Mouse (Mus musculus): ENCODE measurements around the gene Hbb-bh2. TPM values are rescaled to one million over a fixed set of nuclear protein-coding genes. Genes with fewer than 3 reads are reported as not detected.
"Not testable (repeated sequence)": the region's sequence is repeated elsewhere in the genome, so short reads cannot be mapped to it uniquely, and the experiment has no call there.

The Hbb-bh2 gene
- polyA plus RNA-seq, 1 experiment from 2014 or later: 0.38 TPM

DNA sequence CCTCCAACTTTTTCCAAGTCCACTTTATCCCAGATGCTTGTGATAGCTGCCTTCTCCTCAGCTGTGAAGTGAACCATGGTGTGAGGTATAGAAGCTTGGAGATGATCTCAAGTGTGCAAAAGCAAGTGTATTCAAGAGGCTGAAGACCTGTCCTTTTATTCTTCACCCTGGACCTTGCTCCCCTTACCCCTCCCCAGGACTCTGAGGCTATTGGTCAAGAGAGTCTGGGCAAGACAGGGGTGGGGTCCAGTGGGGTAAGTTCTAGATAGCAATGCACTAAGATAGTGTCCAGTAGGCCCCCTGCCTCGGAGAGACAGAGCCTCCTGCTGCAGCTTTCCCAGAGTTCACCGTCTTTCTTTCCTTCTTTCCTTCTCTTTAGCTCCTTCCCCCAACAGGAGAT, 2.7 kb upstream of the Hbb-bh2 start, which contains the start of gene Hbb-bh1:
TSS of gene Hbb-bh1 (minus strand) at position 131 of the 400 bp plus-strand sequence.
- ATAC-seq (ENCODE audit: low FRiP score, low read depth): no peak
- Histone ChIP-seq H3K4me3 (no peak within 1 kb of the TSS), H3K27me3 (replicated peaks) (no peaks in the 10 kb centered on the region), H3K9me3 (no peaks in the 10 kb centered on the region), H3K4me1 (no peaks in the 10 kb centered on the region), H3K9ac (no peak within 1 kb of the TSS), H3K36me3 (no peaks in the 10 kb centered on the region), H3K4me2 (replicated peaks) (no peak within 1 kb of the TSS), H3K27ac (no peak within 1 kb of the TSS)
- WGBS: 94% methylated on average over 2 of the region's 2 CpGs

DNA sequence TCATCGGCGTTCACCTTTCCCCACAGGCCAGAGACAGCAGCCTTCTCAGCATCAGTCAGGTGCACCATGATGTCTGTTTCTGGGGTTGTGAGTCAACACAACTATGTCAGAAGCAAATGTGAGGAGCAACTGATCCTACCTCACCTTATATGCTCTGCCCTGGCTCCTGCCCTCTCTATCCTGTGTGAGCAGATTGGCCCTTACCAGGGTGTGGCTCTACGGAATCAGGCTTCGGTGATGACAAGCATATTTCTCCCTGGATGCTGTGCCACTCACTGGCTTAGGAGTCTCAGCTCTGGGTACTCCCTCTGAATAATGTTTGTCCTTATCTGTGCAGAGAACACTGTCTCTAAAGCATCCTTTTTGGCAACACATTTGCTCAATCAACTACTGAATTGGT, 12.5 kb downstream of the Hbb-bh2 start, which contains the start of gene Hbb-bs:
TSS of gene Hbb-bs (minus strand) at position 289 of the 400 bp plus-strand sequence.
- Histone ChIP-seq H3K9ac (no peak within 1 kb of the TSS), H3K36me3 (no peaks in the 10 kb centered on the region), H3K4me2 (replicated peaks) (no peak within 1 kb of the TSS), H3K4me3 (no peak within 1 kb of the TSS), H3K27me3 (replicated peaks) (no peaks in the 10 kb centered on the region), H3K27ac (no peak within 1 kb of the TSS), H3K4me1 (no peaks in the 10 kb centered on the region), H3K9me3 (no peaks in the 10 kb centered on the region)
- no peak for ATAC-seq (ENCODE audit: low FRiP score, low read depth)
- 93% methylated on average over 4 of the region's 4 CpGs for whole genome bisulfite sequencing

DNA sequence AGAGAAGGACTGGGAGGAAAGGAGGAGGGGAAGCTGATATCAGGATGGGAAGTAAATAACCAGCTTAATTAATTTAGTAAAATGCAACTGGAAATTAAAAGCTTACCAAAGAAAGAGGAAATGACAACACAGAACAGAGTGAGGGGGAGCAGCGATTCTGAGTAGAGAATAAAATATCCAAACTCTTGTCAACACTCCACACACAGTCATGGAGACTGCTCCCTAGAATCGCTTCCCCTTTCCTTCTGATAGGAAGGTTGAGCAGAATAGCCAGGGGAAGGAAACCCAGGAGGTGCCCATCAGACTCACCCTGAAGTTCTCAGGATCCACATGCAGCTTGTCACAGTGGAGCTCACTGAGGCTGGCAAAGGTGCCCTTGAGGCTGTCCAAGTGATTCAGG, 13.2 kb downstream of the Hbb-bh2 start:
- WGBS: no CpG with 5 or more reads among the region's 2 CpGs

DNA sequence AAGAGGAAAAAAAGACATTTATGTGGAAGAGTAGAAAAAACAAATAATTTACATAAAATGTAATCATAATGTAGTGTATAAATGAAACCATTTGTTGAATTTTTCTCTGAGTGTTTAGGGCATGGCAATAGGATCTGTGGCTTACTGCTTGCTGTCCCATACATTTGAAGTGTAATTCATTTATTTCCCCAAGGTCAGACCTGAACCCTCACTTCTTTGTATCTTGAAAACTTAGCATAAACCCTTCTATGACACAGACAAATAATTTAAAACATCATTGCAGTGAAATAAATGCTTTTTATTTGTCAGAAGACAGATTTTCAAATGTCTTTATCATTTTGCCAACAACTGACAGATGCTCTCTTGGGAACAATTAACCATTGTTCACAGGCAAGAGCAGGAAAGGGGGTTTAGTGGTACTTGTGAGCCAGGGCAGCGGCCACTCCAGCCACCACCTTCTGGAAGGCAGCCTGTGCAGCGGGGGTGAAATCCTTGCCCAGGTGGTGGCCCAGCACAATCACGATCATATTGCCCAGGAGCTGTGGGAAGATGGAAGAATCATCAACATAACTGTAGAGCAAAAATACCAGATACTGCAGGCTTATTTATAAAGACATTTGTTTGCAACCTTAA, 13.9 kb downstream of the Hbb-bh2 start:
- H3K36me3 ChIP-seq: no peaks in the 10 kb centered on the region
- 69% methylated on average over 3 of the region's 3 CpGs for WGBS

More for the DNA sequence above, 13.2 kb downstream of the Hbb-bh2 start:
- not testable (repeated sequence) for H3K36me3 ChIP-seq; H3K9me3 ChIP-seq; H3K9ac ChIP-seq; H3K4me1 ChIP-seq; H3K27me3 ChIP-seq (replicated peaks); H3K4me3 ChIP-seq; H3K27ac ChIP-seq; H3K4me2 ChIP-seq (replicated peaks); ATAC-seq (ENCODE audit: low FRiP score, low read depth)

DNA sequence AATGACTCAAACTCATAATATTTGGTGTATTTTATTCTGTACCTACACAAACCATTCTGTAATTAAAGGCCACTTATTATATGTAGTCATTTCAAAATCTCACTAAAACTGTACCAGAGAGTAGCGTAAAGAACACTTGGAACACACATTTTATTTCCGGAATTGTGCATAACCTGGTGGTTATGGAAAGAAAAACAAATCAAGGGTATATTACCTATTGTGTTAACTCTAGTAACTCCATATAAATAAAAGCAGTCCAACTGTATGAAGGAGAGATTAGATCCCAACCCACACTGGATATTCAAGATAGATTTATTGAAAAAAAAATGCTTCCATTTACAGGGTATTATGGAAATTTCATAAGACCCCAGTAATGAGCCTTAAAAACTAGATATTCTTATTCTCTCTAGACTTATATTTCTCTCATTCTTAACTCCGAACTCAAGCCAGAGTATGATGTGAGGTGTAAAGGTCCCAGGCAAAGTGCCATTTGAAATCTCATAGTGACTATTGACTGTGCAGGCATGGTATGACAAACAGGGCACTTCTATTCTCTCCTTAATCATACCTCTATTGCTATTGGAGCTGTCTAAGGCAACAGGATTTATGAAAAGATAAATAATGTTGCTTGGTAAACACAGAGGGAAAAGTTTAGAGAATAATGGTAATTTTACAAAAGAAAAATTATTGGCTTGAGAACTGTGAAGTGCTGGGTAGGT, 14.6 kb downstream of the Hbb-bh2 start:
- H3K9me3 ChIP-seq: no peaks in the 10 kb centered on the region
- no peak for ATAC-seq (ENCODE audit: low FRiP score, low read depth)
- no peak overlapping the region for H3K4me3 ChIP-seq
- no peaks in the 10 kb centered on the region for H3K4me1 ChIP-seq
- no peak overlapping the region for H3K9ac ChIP-seq
- H3K27me3 ChIP-seq (replicated peaks): no peaks in the 10 kb centered on the region
- no peak overlapping the region for H3K27ac ChIP-seq
- no peak overlapping the region for H3K4me2 ChIP-seq (replicated peaks)
- H3K36me3 ChIP-seq: no peaks in the 10 kb centered on the region
- 93% methylated on average over 3 of the region's 3 CpGs for WGBS

More for the DNA sequence above, 13.9 kb downstream of the Hbb-bh2 start:
- Histone ChIP-seq H3K9me3 (no peaks in the 10 kb centered on the region), H3K4me1 (no peaks in the 10 kb centered on the region), H3K4me3 (no peak overlapping the region), H3K27ac (no peak overlapping the region), H3K9ac (no peak overlapping the region), H3K27me3 (replicated peaks) (no peaks in the 10 kb centered on the region), H3K4me2 (replicated peaks) (no peak overlapping the region)
- ATAC-seq (ENCODE audit: low FRiP score, low read depth): no peak

DNA sequence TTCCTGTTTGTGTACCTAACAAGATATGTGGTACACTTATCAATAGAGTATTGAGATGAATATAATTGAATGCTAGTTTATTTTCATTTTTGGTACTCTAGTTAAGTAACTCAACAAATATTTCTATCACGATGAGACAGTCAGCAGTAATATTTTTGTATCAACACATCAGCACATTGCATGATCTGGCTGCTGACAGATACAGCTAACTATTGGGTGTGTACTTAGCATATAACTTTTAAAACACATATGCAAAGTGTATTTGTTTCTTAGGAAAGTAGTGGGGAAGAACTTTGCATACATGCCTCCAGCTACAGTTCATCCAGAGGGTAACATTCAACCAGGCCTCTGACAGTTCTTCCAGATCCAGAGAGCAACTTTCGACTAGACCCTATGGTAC, 15.7 kb downstream of the Hbb-bh2 start:
- H3K27ac ChIP-seq: no peak overlapping the region
- WGBS: 91% methylated on average over 2 of the region's 2 CpGs
- H3K27me3 ChIP-seq (replicated peaks): no peaks in the 10 kb centered on the region

DNA sequence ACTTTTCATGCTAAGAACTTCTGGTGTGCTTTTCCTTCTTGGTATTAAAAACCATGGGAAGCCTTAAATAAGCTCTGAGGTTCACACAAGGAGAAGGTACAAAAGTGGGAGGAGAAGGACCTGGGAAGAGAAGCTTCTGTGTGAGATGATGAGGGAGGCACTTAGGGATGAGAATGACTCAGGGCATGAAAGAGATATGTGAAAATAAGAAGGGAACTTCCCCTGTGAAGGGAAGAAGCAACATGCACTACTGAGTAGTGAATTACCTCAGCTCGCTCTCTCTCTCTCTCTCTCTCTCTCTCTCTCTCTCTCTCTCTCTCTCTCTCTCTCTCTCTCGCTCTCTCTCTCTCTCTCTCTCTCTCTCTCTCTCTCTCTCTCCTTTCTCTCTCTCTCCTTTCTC, 25.2 kb downstream of the Hbb-bh2 start:
- H3K9ac ChIP-seq; H3K9me3 ChIP-seq; H3K36me3 ChIP-seq; H3K4me1 ChIP-seq; ATAC-seq (ENCODE audit: low FRiP score, low read depth); H3K27ac ChIP-seq; H3K27me3 ChIP-seq (replicated peaks); H3K4me2 ChIP-seq (replicated peaks); H3K4me3 ChIP-seq: not testable (repeated sequence)
- 40% methylated on average over 1 of the region's 2 CpGs for WGBS

More for the DNA sequence above, 15.7 kb downstream of the Hbb-bh2 start:
- no peak overlapping the region for H3K4me3 ChIP-seq
- no peak overlapping the region for H3K9ac ChIP-seq
- H3K9me3 ChIP-seq: no peaks in the 10 kb centered on the region
- ATAC-seq (ENCODE audit: low FRiP score, low read depth): no peak
- no peak overlapping the region for H3K4me2 ChIP-seq (replicated peaks)
- no peaks in the 10 kb centered on the region for H3K36me3 ChIP-seq
- H3K4me1 ChIP-seq: no peaks in the 10 kb centered on the region

DNA sequence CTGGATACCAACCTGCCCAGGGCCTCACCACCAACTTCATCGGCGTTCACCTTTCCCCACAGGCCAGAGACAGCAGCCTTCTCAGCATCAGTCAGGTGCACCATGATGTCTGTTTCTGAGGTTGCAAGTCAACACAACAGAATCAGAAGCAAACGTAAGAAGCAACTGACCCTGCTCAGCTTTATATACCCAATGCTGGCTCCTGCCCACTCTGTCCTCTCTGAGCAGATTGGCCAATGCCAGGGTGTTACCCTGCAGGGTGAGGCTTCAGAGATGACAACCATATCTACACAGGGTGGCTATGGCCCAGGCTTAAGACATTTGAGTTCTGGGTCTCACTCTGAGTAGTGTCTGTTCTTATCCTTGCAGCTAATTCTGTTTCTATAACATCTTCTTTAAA, 26.6 kb downstream of the Hbb-bh2 start, which contains the start of gene Hbb-bt:
TSS of gene Hbb-bt (minus strand) at position 231 of the 400 bp plus-strand sequence.
- no peak within 1 kb of the TSS for H3K4me2 ChIP-seq (replicated peaks)
- no peak within 1 kb of the TSS for H3K4me3 ChIP-seq
- ATAC-seq (ENCODE audit: low FRiP score, low read depth): no peak
- no peaks in the 10 kb centered on the region for H3K4me1 ChIP-seq
- H3K27me3 ChIP-seq (replicated peaks): no peaks in the 10 kb centered on the region
- no peak within 1 kb of the TSS for H3K9ac ChIP-seq
- no peaks in the 10 kb centered on the region for H3K36me3 ChIP-seq
- no peak within 1 kb of the TSS for H3K27ac ChIP-seq
- WGBS: 86% methylated on average over 3 of the region's 3 CpGs
- H3K9me3 ChIP-seq: no peaks in the 10 kb centered on the region

DNA sequence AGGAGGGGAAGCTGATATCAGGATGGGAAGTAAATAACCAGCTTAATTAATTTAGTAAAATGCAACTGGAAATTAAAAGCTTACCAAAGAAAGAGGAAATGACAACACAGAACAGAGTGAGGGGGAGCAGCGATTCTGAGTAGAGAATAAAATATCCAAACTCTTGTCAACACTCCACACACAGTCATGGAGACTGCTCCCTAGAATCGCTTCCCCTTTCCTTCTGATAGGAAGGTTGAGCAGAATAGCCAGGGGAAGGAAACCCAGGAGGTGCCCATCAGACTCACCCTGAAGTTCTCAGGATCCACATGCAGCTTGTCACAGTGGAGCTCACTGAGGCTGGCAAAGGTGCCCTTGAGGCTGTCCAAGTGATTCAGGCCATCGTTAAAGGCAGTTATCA, 27.2 kb downstream of the Hbb-bh2 start:
- not testable (repeated sequence) for H3K36me3 ChIP-seq
- no CpG with 5 or more reads among the region's 3 CpGs for WGBS

DNA sequence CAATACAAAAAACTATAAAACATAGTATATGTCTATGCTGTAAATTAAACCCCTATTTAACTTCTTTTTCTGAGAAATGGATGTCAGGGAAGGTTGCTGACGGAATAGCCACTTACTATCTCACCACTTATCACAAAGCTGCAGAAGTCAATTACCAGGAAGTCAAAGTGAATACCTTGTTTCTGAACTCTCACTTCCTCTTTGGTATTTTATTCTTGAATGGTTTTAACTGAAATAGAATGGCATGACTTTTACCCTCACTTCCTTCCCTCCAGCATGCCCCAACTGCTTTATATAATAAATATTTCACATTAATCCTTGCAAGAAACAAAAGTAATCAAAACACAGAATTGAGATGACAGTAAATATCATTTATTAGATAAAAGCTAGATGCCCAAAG, 28.1 kb downstream of the Hbb-bh2 start:
- no peak for ATAC-seq (ENCODE audit: low FRiP score, low read depth)
- Histone ChIP-seq H3K4me2 (replicated peaks) (no peak overlapping the region), H3K27me3 (replicated peaks) (no peaks in the 10 kb centered on the region), H3K9me3 (no peaks in the 10 kb centered on the region), H3K4me1 (no peaks in the 10 kb centered on the region), H3K27ac (no peak overlapping the region), H3K36me3 (no peaks in the 10 kb centered on the region), H3K9ac (no peak overlapping the region), H3K4me3 (no peak overlapping the region)
- 76% methylated on average over 1 of the region's 1 CpGs for WGBS

More for the DNA sequence above, 27.2 kb downstream of the Hbb-bh2 start:
- not testable (repeated sequence) for ATAC-seq (ENCODE audit: low FRiP score, low read depth); H3K4me2 ChIP-seq (replicated peaks); H3K27ac ChIP-seq; H3K9me3 ChIP-seq; H3K27me3 ChIP-seq (replicated peaks); H3K4me1 ChIP-seq; H3K9ac ChIP-seq; H3K4me3 ChIP-seq

DNA sequence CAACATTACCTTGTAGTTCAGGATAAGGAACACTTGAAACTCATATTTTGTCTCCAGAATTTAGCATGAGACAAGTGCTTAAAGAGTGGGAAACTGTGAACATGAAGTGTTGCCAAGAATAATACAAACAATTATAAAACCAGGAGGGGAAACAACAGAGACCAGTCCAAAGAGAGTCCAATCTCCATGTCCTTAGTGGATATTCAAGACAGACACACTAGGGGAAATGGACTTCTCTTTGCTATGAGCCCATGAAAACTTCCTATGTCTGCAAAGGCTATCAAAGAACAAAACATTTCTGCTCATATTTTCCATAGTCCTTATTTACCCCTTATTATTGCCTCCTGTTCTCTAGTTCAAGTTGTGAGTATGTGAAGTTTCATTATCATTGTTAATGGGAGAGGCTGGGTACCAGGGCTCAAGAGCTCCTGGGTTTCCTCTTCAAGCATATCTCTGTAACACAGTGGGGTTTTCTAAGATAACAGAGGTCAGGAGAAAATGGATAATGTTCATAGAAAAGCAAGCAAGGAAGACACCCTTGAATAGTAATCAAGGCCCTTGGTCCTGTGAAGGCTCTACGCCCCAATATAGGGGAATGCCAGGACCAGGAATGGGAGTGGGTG, 29.0 kb downstream of the Hbb-bh2 start:
- H3K9me3 ChIP-seq: no peaks in the 10 kb centered on the region
- no peak overlapping the region for H3K27ac ChIP-seq
- WGBS: 90% methylated on average over 1 of the region's 1 CpGs
- ATAC-seq (ENCODE audit: low FRiP score, low read depth): no peak
- H3K27me3 ChIP-seq (replicated peaks): no peaks in the 10 kb centered on the region
- H3K36me3 ChIP-seq: no peaks in the 10 kb centered on the region
- no peak overlapping the region for H3K4me2 ChIP-seq (replicated peaks)
- no peaks in the 10 kb centered on the region for H3K4me1 ChIP-seq
- H3K4me3 ChIP-seq: no peak overlapping the region
- no peak overlapping the region for H3K9ac ChIP-seq

DNA sequence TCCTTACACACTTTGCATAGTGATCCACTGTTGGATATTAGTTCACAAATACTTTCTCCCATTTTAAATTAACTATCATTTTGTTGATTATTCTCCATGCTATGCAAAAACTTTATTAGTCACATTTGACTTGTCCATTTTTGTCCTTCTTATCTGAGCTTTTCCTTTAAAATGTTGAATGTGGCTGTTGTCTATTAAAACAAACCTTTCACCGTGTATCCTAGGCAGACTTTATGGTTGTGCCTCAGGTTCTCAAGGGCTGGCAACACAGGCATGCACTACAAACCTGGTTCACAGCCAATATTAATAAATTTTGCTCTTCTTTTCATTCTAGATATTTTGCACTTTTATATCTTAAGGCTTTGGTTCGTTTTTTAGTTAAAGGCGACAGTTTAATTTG, 29.6 kb downstream of the Hbb-bh2 start:
- H3K4me1 ChIP-seq: no peaks in the 10 kb centered on the region
- no peak overlapping the region for H3K4me2 ChIP-seq (replicated peaks)
- no peaks in the 10 kb centered on the region for H3K36me3 ChIP-seq
- no peaks in the 10 kb centered on the region for H3K27me3 ChIP-seq (replicated peaks)
- H3K9ac ChIP-seq: no peak overlapping the region
- WGBS: 79% methylated on average over 3 of the region's 3 CpGs
- no peak overlapping the region for H3K27ac ChIP-seq
- H3K4me3 ChIP-seq: no peak overlapping the region
- no peaks in the 10 kb centered on the region for H3K9me3 ChIP-seq
- ATAC-seq (ENCODE audit: low FRiP score, low read depth): no peak

Measured in neural tube, embryonic 12.5 days (tissue).